ENCODE assay signal across 8 mouse cellular contexts in the genomic region with DNA sequence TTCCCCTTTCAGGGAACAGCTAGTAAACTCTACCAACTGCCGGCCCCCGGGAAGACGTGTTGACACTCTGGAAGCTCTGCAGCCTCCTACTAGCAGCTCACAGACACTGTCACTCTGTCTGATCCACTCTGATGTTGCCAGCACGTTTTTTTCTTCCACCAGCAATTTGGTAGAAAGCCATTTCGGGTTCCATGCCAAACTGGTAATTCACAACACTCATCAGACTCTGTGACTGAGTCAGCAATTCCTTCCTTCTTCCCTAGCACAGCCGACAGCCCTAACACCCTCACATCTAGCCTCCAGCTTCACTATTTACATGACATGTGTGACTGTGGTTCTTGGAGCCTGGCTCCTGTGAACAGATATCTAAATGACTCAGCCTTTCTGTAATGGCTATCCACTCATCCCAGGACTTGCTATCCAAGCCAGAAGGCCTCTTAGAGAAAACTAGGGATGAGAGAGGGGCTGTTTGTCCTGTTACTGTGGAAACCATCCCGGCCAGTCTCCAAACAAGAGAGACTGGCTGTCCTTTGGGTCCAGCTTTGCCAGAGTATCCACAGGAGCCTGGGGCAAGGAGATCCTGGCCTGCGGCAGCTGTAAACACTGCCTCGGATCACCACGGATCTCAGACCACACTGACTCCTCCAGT.
DNase-seq lines count a peak whose midpoint lies in the region; ATAC-seq and TF ChIP-seq lines count a peak whose summit lies in the region.

No protein-coding gene starts in this region.

- ATAC-seq in heart, postnatal 0 days (ENCODE audit: insufficient read depth, low read depth): peak; percentile 84

- H3K27ac ChIP-seq in liver, adult 2 months (replicated peaks; ENCODE audit: insufficient read depth, low read depth, low read length): no peak overlapping the region
- peak overlapping the region; percentile 72 for H3K27ac ChIP-seq in embryonic fibroblast, embryonic 13.5 days (ENCODE audit: insufficient read depth, low read length)
- peak overlapping the region; percentile 66 for H3K27ac ChIP-seq in heart, postnatal 0 days (ENCODE audit: low read depth)

- no peaks in the 10 kb centered on the region for H3K79me2 ChIP-seq in liver, adult 2 months (ENCODE audit: control insufficient read depth, insufficient read depth, low read length)

- H3K9ac ChIP-seq in liver, adult 2 months (ENCODE audit: low read depth, low read length): no peak overlapping the region
- H3K9ac ChIP-seq in heart, postnatal 0 days (replicated peaks; ENCODE audit: low read depth, low read length): no peak overlapping the region

- H3K36me3 ChIP-seq in liver, adult 2 months (ENCODE audit: control insufficient read depth, insufficient read depth, low read length): no peaks in the 10 kb centered on the region
- H3K36me3 ChIP-seq in heart, postnatal 0 days (replicated peaks; ENCODE audit: control insufficient read depth, insufficient read depth, low read length): no peaks in the 10 kb centered on the region

- TF ChIP-seq CTCF in liver, adult 2 months (IDR thresholded peaks at IDR 0.05; ENCODE audit: low read depth, low read length): no peak
- TF ChIP-seq CTCF in embryonic fibroblast, embryonic 13.5 days (IDR thresholded peaks at IDR 0.05; ENCODE audit: borderline replicate concordance, insufficient read depth, low read length): no peak
- TF ChIP-seq CTCF in heart, postnatal 0 days (IDR thresholded peaks at IDR 0.05; ENCODE audit: low read depth): no peak

- intact Hi-C loops in left cerebral cortex, postnatal 14 days (cut with DNase I): no loop called here

- no peaks in the 10 kb centered on the region for H3K4me1 ChIP-seq in liver, adult 2 months (ENCODE audit: control insufficient read depth, insufficient read depth, low read length)
- H3K4me1 ChIP-seq in embryonic fibroblast, embryonic 13.5 days (ENCODE audit: control insufficient read depth, insufficient read depth, low read length): peaks cover 3% of the 10 kb centered on the region; the same call in 1 of the 2 replicates
- peaks cover 8% of the 10 kb centered on the region; the same call in 1 of the 2 replicates for H3K4me1 ChIP-seq in heart, postnatal 0 days (ENCODE audit: control insufficient read depth, insufficient read depth)

- H3K27me3 ChIP-seq in liver, adult 2 months (ENCODE audit: control insufficient read depth, insufficient read depth, low read length): no peaks in the 10 kb centered on the region
- peaks cover 3% of the 10 kb centered on the region; the same call in 1 of the 2 replicates for H3K27me3 ChIP-seq in heart, postnatal 0 days (ENCODE audit: control insufficient read depth, insufficient read depth, low read length)

- WGBS in liver, adult 2 months: 56% methylated on average over 10 of the region's 10 CpGs
- WGBS in heart, postnatal 0 days: 15% methylated on average over 10 of the region's 10 CpGs

- no peak for TF ChIP-seq POLR2A in liver, adult 2 months (IDR thresholded peaks at IDR 0.05; ENCODE audit: extremely low read depth, insufficient read depth, low read length)
- TF ChIP-seq POLR2A in embryonic fibroblast, embryonic 13.5 days (IDR thresholded peaks at IDR 0.05; ENCODE audit: low read depth, low read length): no peak

- H3K9me3 ChIP-seq in heart, postnatal 0 days (replicated peaks; ENCODE audit: control insufficient read depth, low read length): no peaks in the 10 kb centered on the region

- 0 out of 2 replicates have a peak overlapping the region, but pooled peaks have one; percentile 2 for H3K4me2 ChIP-seq in heart, postnatal 0 days (ENCODE audit: low read depth, low read length)

- no peak for TF ChIP-seq EP300 in heart, postnatal 0 days (IDR thresholded peaks at IDR 0.05; ENCODE audit: low read depth)

- DNase-seq in liver, adult 2 months (ENCODE audit: extremely low read depth, low read depth, low spot score): peak; percentile 27
- DNase-seq in liver: no peak
- DNase-seq in heart, postnatal 0 days (ENCODE audit: low spot score): peak; percentile 76
- peak; percentile 50 to 66 for DNase-seq in left cerebral cortex, postnatal 14 days (ENCODE audit: low spot score in 2 of 2)
- peak; percentile 38 for DNase-seq in right cerebral cortex, postnatal 25 days
- no peak for DNase-seq in thymus, postnatal 36 days
- no peak for DNase-seq in cerebellum, adult 9-10 months

- H3K4me3 ChIP-seq in liver, adult 2 months (ENCODE audit: insufficient read depth, low read depth, low read length): no peak overlapping the region
- no peak overlapping the region for H3K4me3 ChIP-seq in embryonic fibroblast, embryonic 13.5 days (ENCODE audit: insufficient read depth, low read length)
- H3K4me3 ChIP-seq in heart, postnatal 0 days (ENCODE audit: low read depth, low read length): no peak overlapping the region

Comparison
In these comparisons a context has a peak if more than half of its experiments do, and no peak if none do; other contexts are left out.
1. DNase-seq: peak in liver, adult 2 months (single experiment), heart, postnatal 0 days (single experiment), left cerebral cortex, postnatal 14 days (2 of 2) and right cerebral cortex, postnatal 25 days (single experiment); none in liver (single experiment), thymus, postnatal 36 days (0 of 2) and cerebellum, adult 9-10 months (single experiment).